Mouse (Mus musculus) ES-E14 (cell line): ENCODE measurements around the gene Zfhx3. TPM values are rescaled to one million over a fixed set of nuclear protein-coding genes. Genes with fewer than 3 reads are reported as not detected.

Experiments
- DNase-seq: peaks from one replicate; pipeline ENCODE4 v3.0.0-alpha.2; 2013; ENCODE audit warnings: low read depth, low spot score
- H3K27ac ChIP-seq: 2 replicates; pipeline ENCODE4 v1.5.1; 2012; ENCODE audit warnings: low read depth, mild to moderate bottlenecking, low read length, moderate library complexity, mixed read lengths; ENCODE audit not compliant: poor library complexity, insufficient read depth, severe bottlenecking
- H3K36me3 ChIP-seq: 2 replicates; pipeline ENCODE4 v1.6.1; 2012; ENCODE audit warnings: mild to moderate bottlenecking, low read length, moderate library complexity, mixed read lengths; ENCODE audit not compliant: control insufficient read depth, poor library complexity, insufficient read depth, severe bottlenecking
- H3K4me1 ChIP-seq, 2 experiments: fragments of 150-350 bp in 1 of 2; sonication (generic) in 1 of 2; 2 replicates each; pipeline ENCODE4 v1.6.1; 2012; ENCODE audit warnings: low read length in 2 of 2, mild to moderate bottlenecking in 1 of 2, mixed read lengths in 1 of 2; ENCODE audit not compliant: control insufficient read depth in 2 of 2, insufficient read depth in 2 of 2, poor library complexity in 1 of 2
- H3K4me3 ChIP-seq, 2 experiments: fragments of 150-350 bp in 1 of 2; sonication (generic) in 1 of 2; 2 replicates each; pipeline ENCODE4 v1.5.1; 2012; ENCODE audit warnings: low read length in 2 of 2, low read depth in 1 of 2, mild to moderate bottlenecking in 1 of 2, mixed read lengths in 1 of 2; ENCODE audit not compliant: insufficient read depth in 1 of 2, poor library complexity in 1 of 2, severe bottlenecking in 1 of 2
- H3K9ac ChIP-seq: 2 replicates; pipeline ENCODE4 v1.6.1; 2012; ENCODE audit warnings: low read depth, mild to moderate bottlenecking, low read length, mixed read lengths; ENCODE audit not compliant: poor library complexity, insufficient read depth, severe bottlenecking
- H3K9me3 ChIP-seq: fragments of 150-350 bp; sonication (generic); 2 replicates; pipeline ENCODE4 v1.6.1; 2012; ENCODE audit warnings: low read depth, mild to moderate bottlenecking, low read length; ENCODE audit not compliant: control insufficient read depth, insufficient read depth
- CHD2 ChIP-seq: IDR thresholded peaks from 2 replicates; pipeline ENCODE4 v1.6.1; 2014; ENCODE audit warnings: mild to moderate bottlenecking, low read depth, low read length, inconsistent platforms
- HCFC1 ChIP-seq: IDR thresholded peaks from 2 replicates; pipeline ENCODE4 v1.6.1; 2012; ENCODE audit warnings: low read length, inconsistent platforms, borderline replicate concordance; ENCODE audit not compliant: insufficient read depth
- MAFK ChIP-seq: IDR thresholded peaks from 2 replicates; pipeline ENCODE4 v1.6.1; 2014; ENCODE audit warnings: mild to moderate bottlenecking, low read depth, low read length, inconsistent platforms; ENCODE audit not compliant: insufficient read depth
- ZC3H11A ChIP-seq: IDR thresholded peaks from 2 replicates; pipeline ENCODE4 v1.6.1; 2012; ENCODE audit warnings: low read depth, mild to moderate bottlenecking, inconsistent platforms, low read length, borderline replicate concordance
- ZNF384 ChIP-seq: IDR thresholded peaks from 2 replicates; pipeline ENCODE4 v1.6.1; 2012; ENCODE audit warnings: low read depth, low read length, inconsistent platforms
- in situ Hi-C, 2 experiments: fragments of 600-800 bp; cut with MboI; formaldehyde crosslinking; loops; one replicate each; pipeline ENCODE4 v1.15.1; 2025; ENCODE audit warnings: low sequenced_read_pairs in 2 of 2, inconsistent platforms in 1 of 2; ENCODE audit not compliant: unreplicated experiment in 2 of 2
- total RNA-seq: library from RNA; depleted of rRNA; stranded (reverse); fragments of 300-350 nt; gene quantifications from 2 replicates; pipeline ENCODE4 v1.2.3, GENCODE M21; 2012

Zfhx3 gene
- total RNA-seq, 1 experiment: 8.8 TPM

DNA sequence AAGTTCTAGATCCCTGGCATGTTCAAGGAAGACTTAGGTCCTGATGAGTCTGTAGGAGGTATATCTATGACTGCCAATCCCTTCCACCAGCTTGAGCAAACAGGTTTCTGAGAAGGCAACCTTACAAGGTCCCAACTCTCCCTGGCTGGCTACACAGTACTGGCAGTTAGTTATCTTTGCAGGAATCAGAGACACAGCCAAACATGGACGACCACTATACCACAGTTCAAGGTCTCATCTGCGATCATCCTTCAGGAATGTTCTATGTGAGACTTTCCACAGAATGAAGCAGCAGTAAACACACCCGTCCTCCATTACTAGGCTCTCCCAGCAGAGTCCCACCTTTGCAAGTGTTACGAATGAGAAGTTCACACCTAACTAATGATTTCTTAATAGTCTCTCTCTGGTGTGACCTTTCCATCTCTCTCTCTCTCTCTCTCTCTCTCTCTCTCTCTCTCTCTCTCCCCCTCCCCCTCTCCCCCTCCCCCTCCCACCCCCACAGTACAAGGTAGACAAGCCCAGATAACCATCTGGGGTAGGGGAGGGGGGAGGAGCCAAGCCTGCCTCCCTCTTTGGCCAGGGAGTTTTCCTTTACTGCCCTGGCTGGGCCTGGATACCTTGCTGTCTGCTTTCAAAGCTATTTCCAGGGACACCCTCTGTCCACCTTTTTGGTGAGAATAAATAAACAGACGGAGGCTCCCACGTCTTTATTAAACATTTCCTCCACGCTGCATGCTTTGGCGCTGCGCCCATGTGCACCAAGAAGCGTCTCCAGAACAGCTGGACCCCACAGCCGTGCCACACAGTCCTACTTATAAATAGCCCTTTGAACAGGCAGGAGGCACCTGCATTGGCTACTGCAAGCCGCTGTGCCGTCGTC, 748.4 kb downstream of the Zfhx3 start:
- Histone ChIP-seq H3K9ac (no peak overlapping the region), H3K27ac (no peak overlapping the region), H3K9me3 (no peaks in the 10 kb centered on the region), H3K4me1 (peaks cover 3 to 6% of the 10 kb centered on the region in 2 experiments; a peak in 2 of 4 replicates), H3K36me3 (no peaks in the 10 kb centered on the region), H3K4me3 (no peak overlapping the region)
- no peak for DNase-seq
- in situ Hi-C loops: no loop called here
- TF ChIP-seq ZC3H11A (no peak), ZNF384 (no peak), HCFC1 (no peak), MAFK (no peak), CHD2 (no peak)

DNA sequence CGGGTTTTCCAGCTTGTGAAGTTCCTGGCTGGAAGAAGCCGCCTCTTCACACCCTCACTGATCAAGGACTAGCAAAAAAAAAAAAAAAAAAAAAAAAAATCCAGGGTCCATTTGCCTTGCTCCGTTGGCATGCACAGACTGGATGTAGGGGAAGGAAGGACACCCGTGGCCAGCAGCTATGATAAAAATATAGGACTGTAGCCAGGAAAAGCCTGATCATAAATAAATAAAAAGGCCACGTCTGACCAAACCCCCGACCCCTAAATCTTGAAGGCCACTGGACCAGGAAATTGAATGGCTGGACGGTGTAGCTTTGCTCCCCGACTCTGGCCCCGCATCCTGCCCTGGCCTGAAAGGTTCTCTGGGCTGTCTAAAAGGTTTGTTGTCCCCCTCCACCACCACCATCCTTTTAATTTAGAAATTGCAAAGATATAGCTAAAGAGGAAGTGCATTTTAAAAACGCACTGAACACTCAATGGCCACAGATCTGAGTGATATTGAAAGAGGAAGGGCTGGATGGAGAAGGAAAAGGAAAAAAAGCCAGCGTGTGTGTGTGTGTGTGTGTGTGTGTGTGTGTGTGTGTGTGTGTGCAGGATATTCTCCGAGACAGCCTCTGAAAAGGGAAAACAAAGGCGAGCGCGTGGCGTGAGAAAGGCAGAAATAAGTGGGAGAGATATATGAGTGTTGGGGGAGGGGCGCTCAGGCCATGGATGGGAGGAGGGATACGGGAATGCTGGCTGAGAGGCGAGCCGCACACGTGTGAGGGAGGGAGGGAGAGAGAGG, 749.2 kb downstream of the Zfhx3 start:
- no peak for TF ChIP-seq ZC3H11A
- TF ChIP-seq MAFK: no peak
- no peak for TF ChIP-seq HCFC1
- no peak for TF ChIP-seq CHD2
- no peak for TF ChIP-seq ZNF384
- H3K9me3 ChIP-seq: no peaks in the 10 kb centered on the region

DNA sequence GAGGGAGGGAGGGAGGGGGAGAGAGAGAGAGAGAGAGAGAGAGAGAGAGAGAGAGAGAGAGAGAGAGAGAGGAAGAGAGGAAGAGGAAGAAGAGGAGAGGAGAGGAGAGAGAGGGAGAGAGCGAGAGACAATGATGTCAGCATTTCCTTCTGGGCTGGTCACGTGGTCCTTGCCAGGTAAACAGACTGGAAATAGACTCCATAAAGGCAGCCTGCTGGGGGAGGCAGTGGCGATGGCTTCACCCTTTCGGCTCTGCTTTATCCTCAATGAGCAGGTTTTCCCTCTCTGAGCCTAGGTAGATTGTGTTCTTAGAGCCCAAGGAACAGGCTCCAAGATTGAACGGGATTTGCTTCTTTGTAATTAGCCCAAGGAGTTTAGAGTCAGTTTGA, 749.8 kb downstream of the Zfhx3 start:
- no peaks in the 10 kb centered on the region for H3K9me3 ChIP-seq
- in situ Hi-C loops: no loop called here
- DNase-seq: no peak
- H3K36me3 ChIP-seq: no peaks in the 10 kb centered on the region
- TF ChIP-seq HCFC1 (no peak), CHD2 (no peak), MAFK (no peak), ZC3H11A (no peak), ZNF384 (no peak)
- no peak overlapping the region for H3K27ac ChIP-seq
- H3K4me1 ChIP-seq: peaks cover 3 to 8% of the 10 kb centered on the region in 2 experiments; a peak in 2 of 4 replicates
- no peak overlapping the region for H3K9ac ChIP-seq
- H3K4me3 ChIP-seq: peak overlapping the region in 1 of 2 experiments; percentile 8; a peak in 1 of 4 replicates

More for the DNA sequence above, 749.2 kb downstream of the Zfhx3 start:
- H3K4me1 ChIP-seq: peaks cover 3 to 7% of the 10 kb centered on the region in 2 experiments; a peak in 2 of 4 replicates
- H3K4me3 ChIP-seq: no peak overlapping the region
- H3K36me3 ChIP-seq: no peaks in the 10 kb centered on the region
- in situ Hi-C loops: no loop called here
- no peak overlapping the region for H3K27ac ChIP-seq
- no peak overlapping the region for H3K9ac ChIP-seq
- no peak for DNase-seq

DNA sequence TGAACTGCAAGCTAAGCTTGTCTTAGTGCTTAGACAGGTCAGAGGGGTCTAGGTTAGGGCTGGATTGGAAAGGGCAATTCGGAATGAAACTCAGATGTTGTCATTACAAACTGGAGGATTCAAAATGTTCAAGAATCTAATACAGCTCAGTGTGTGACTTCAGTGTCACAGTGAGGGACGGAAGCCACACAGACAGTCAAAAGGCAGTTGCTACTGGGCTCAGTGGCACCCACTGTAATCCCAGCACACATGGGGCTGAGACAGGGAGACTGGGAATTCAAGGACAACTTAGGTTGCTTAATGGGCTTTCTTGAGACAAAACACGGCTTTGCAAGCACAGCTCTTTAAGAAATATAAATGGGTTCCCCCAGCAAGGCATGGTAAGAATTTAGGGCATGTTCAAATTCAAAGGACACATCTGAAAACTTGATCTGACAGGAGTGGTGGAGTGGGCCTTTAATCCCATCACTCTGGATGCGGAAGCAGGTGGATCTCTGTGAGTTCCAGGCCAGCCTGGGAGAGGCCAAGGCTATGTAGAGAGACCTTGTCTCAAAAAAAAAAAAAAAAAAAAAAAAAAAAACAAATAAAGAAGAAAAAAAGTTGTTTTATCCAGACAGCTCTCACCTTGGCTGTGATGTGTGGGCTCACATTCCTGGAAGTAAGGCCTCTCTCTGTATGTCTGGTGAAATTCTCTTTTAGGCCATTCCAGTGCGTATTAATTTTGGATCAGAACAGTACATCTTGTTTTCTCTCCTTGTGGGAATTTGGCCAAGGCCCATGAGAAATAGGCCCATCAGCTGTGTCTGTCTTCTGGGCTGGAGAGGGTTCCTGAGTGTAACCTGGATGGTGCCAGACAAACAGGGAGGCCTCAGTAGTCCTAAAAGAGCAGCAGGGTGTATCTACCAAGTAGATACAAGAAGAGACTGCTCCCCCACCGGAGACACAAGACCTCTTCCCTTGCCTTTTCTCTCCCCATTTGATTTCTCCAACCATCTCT, 750.5 kb downstream of the Zfhx3 start:
- no peak overlapping the region for H3K9ac ChIP-seq
- H3K4me3 ChIP-seq: no peak overlapping the region
- no peak for DNase-seq
- in situ Hi-C loops: no loop called here
- peaks cover 3 to 8% of the 10 kb centered on the region in 2 experiments; a peak in 2 of 4 replicates for H3K4me1 ChIP-seq
- H3K36me3 ChIP-seq: no peaks in the 10 kb centered on the region
- no peak for TF ChIP-seq ZC3H11A
- 0 out of 2 replicates have a peak, but pooled peaks have one; percentile 16 for TF ChIP-seq ZNF384
- H3K9me3 ChIP-seq: no peaks in the 10 kb centered on the region
- no peak overlapping the region for H3K27ac ChIP-seq
